ENCODE assay signal across 10 mouse cellular contexts in the genomic region with DNA sequence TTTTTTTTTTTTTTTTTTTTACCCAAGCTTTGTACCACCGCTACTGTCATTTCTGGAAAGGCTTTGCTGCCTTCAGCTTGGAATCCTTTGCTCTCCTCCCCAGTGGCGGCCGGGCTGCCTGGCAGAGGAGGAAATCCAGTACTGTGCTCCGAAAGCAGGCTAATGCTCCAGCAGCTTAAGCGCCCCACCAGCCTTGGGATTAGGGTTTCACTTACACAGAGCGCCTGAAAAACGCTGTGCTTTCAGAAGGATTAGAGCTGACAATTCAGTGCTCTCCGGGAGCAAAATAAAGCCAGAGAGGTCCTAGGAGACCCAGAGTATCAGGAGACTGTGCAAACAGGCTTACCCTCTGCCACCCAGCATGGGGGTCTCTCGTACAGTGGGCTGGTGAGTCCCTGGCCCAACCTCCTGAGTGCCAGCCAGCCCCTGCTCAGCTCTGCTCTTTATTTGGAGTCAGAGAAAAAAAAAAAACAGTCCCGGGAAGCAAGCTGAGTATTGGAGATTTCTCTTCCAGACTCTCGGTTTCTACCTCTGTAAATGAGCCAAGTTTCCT.
DNase-seq lines count a peak whose midpoint lies in the region; ATAC-seq lines count a peak whose summit lies in the region.
"Had no signal": no experiment of that assay in that cellular context is flagged by ENCODE, and none has a peak within 500 bp of the region (broad histone marks: within the 10 kb centered on the region; RNA-seq: fewer than 3 reads in every experiment).

No protein-coding gene starts in this region.

- WGBS in heart, embryonic 13.5 days, result 16% methylated on average over 11 of the region's 11 CpGs
- WGBS in embryonic facial prominence, embryonic 10.5 days, result 9% methylated on average over 11 of the region's 11 CpGs
- WGBS in forebrain, embryonic 14.5 days, result 7% methylated on average over 11 of the region's 11 CpGs
- WGBS in midbrain, embryonic 15.5 days, result 13% methylated on average over 11 of the region's 11 CpGs

- peaks cover 11% of the 10 kb centered on the region for H3K4me1 ChIP-seq in heart, embryonic 13.5 days
- H3K4me1 ChIP-seq in embryonic facial prominence, embryonic 10.5 days, result peaks cover 33% of the 10 kb centered on the region
- no peaks in the 10 kb centered on the region; the same call in 1 of the 2 replicates for H3K4me1 ChIP-seq in forebrain, embryonic 14.5 days (ENCODE audit: control insufficient read depth, insufficient read depth, low read length)
- H3K4me1 ChIP-seq in midbrain, embryonic 15.5 days, result peaks cover 15% of the 10 kb centered on the region

- H3K27ac ChIP-seq in heart, embryonic 13.5 days (replicated peaks), result no peak overlapping the region
- H3K27ac ChIP-seq in embryonic facial prominence, embryonic 10.5 days (replicated peaks), result no peak overlapping the region; the same call in 1 of the 2 replicates
- H3K27ac ChIP-seq in forebrain, embryonic 14.5 days (ENCODE audit: low read depth, low read length), result no peak overlapping the region
- H3K27ac ChIP-seq in midbrain, embryonic 15.5 days, result peak overlapping the region; percentile 19; the same call in 1 of the 2 replicates

- intact Hi-C loops in heart, postnatal 14 days (cut with DNase I), result no loop called here

- H3K9ac ChIP-seq in heart, embryonic 13.5 days, result no peak overlapping the region
- H3K9ac ChIP-seq in forebrain, embryonic 14.5 days (ENCODE audit: low read length), result no peak overlapping the region
- no peak overlapping the region for H3K9ac ChIP-seq in midbrain, embryonic 15.5 days

- peak overlapping the region; percentile 47 for H3K4me2 ChIP-seq in heart, embryonic 13.5 days
- H3K4me2 ChIP-seq in forebrain, embryonic 14.5 days (ENCODE audit: low read length), result no peak overlapping the region
- H3K4me2 ChIP-seq in midbrain, embryonic 15.5 days, result peak overlapping the region; percentile 3; the same call in 1 of the 2 replicates

- H3K9me3 ChIP-seq in heart, embryonic 13.5 days, result no peaks in the 10 kb centered on the region
- no peaks in the 10 kb centered on the region for H3K9me3 ChIP-seq in embryonic facial prominence, embryonic 10.5 days
- no peaks in the 10 kb centered on the region for H3K9me3 ChIP-seq in forebrain, embryonic 14.5 days (replicated peaks; ENCODE audit: control insufficient read depth, low read length)
- H3K9me3 ChIP-seq in midbrain, embryonic 15.5 days, result no peaks in the 10 kb centered on the region

- no peak for ATAC-seq in heart, embryonic 13.5 days (ENCODE audit: extremely low read depth, insufficient number of reproducible peaks, low FRiP score, low TSS enrichment)
- no peak for ATAC-seq in forebrain, embryonic 14.5 days
- ATAC-seq in midbrain, embryonic 15.5 days (replicated peaks), result peak; percentile 65; the same call in 1 of the 2 replicates

- no peak for DNase-seq in heart, postnatal 14 days
- peak; percentile 52 for DNase-seq in embryonic facial prominence, embryonic 10.5 days (ENCODE audit: low spot score)
- DNase-seq in forebrain, embryonic 14.5 days (ENCODE audit: low spot score), result peak; percentile 34
- DNase-seq in adrenal gland, postnatal 25 days, result no peak
- no peak for DNase-seq in kidney, postnatal 36 days
- DNase-seq in layer of hippocampus, postnatal 25 days (ENCODE audit: extremely low spot score in 1 of 2, low spot score in 1 of 2), result no peak
- DNase-seq: adrenal gland, postnatal 10 days; lung, postnatal 10 days had no signal

- H3K36me3 ChIP-seq in heart, embryonic 13.5 days, result no peaks in the 10 kb centered on the region
- no peaks in the 10 kb centered on the region for H3K36me3 ChIP-seq in embryonic facial prominence, embryonic 10.5 days (replicated peaks)
- H3K36me3 ChIP-seq in forebrain, embryonic 14.5 days (ENCODE audit: control insufficient read depth, insufficient read depth, low read length), result no peaks in the 10 kb centered on the region
- H3K36me3 ChIP-seq in midbrain, embryonic 15.5 days (replicated peaks), result no peaks in the 10 kb centered on the region

- H3K27me3 ChIP-seq in heart, embryonic 13.5 days (replicated peaks), result peaks cover 93% of the 10 kb centered on the region
- peaks cover 83% of the 10 kb centered on the region for H3K27me3 ChIP-seq in embryonic facial prominence, embryonic 10.5 days (replicated peaks; ENCODE audit: low read depth, poor library complexity, severe bottlenecking)
- 0 out of 2 replicates have a peak, but pooled peaks cover 9% of the 10 kb centered on the region for H3K27me3 ChIP-seq in forebrain, embryonic 14.5 days (replicated peaks; ENCODE audit: control insufficient read depth, insufficient read depth, low read length)
- H3K27me3 ChIP-seq in midbrain, embryonic 15.5 days (replicated peaks), result peaks cover 22% of the 10 kb centered on the region

- peak overlapping the region; percentile 18; the same call in 1 of the 2 replicates for H3K4me3 ChIP-seq in heart, embryonic 13.5 days
- 0 out of 2 replicates have a peak overlapping the region, but pooled peaks have one; percentile 8 for H3K4me3 ChIP-seq in embryonic facial prominence, embryonic 10.5 days
- no peak overlapping the region for H3K4me3 ChIP-seq in forebrain, embryonic 14.5 days (ENCODE audit: low read depth, low read length)
- H3K4me3 ChIP-seq in midbrain, embryonic 15.5 days, result no peak overlapping the region

Comparison
In these comparisons a context has a peak if more than half of its experiments do, and no peak if none do; other contexts are left out.
1. H3K4me3 ChIP-seq: peak in heart, embryonic 13.5 days (single experiment) and embryonic facial prominence, embryonic 10.5 days (single experiment); none in forebrain, embryonic 14.5 days (single experiment) and midbrain, embryonic 15.5 days (single experiment).
2. DNase-seq: peak in embryonic facial prominence, embryonic 10.5 days (single experiment) and forebrain, embryonic 14.5 days (single experiment); none in heart, postnatal 14 days (0 of 2), adrenal gland, postnatal 25 days (single experiment), kidney, postnatal 36 days (0 of 2) and layer of hippocampus, postnatal 25 days (0 of 2).